Mouse (Mus musculus) heart, adult 2 months (tissue): ENCODE results near the gene Ireb2. TPM values are rescaled to one million over a fixed set of nuclear protein-coding genes. Genes with fewer than 3 reads are reported as not detected.
A peak's percentile ranks its signal among the peaks of the same experiment; 100 is the strongest.
"Not testable (repeated sequence)": the region's sequence is repeated elsewhere in the genome, so short reads cannot be mapped to it uniquely, and the experiment has no call there.

Source experiments
- DNase-seq, 2 experiments: peaks; one replicate each; pipeline ENCODE4 v3.0.0; 2021
- H3K27ac ChIP-seq: fragments of 200-600 bp; 2 replicates; pipeline ENCODE4 v1.8.1; 2022
- H3K27me3 ChIP-seq: fragments of 200-500 bp; 2 replicates; pipeline ENCODE4 v1.6.1; 2012; ENCODE audit warnings: mild to moderate bottlenecking, low read length, inconsistent platforms, mixed read lengths; ENCODE audit not compliant: control insufficient read depth, insufficient read depth
- H3K36me3 ChIP-seq: fragments of 200-500 bp; 2 replicates; pipeline ENCODE4 v1.6.1; 2012; ENCODE audit warnings: low read length, inconsistent platforms; ENCODE audit not compliant: control insufficient read depth, insufficient read depth
- H3K4me1 ChIP-seq: fragments of 200-500 bp; 2 replicates; pipeline ENCODE4 v1.6.1; 2011; ENCODE audit warnings: low read length; ENCODE audit not compliant: control insufficient read depth, insufficient read depth
- H3K4me3 ChIP-seq: fragments of 200-600 bp; 2 replicates; pipeline ENCODE4 v1.8.1; 2022
- H3K79me2 ChIP-seq: fragments of 200-500 bp; replicated peaks from 2 replicates; pipeline ENCODE4 v1.6.1; 2012; ENCODE audit warnings: mild to moderate bottlenecking, inconsistent platforms, low read length, moderate library complexity, mixed read lengths; ENCODE audit not compliant: control insufficient read depth, insufficient read depth
- H3K9ac ChIP-seq: fragments of 200-500 bp; 2 replicates; pipeline ENCODE4 v1.6.1; 2012; ENCODE audit warnings: low read depth, mild to moderate bottlenecking, control low read depth, inconsistent platforms, low read length, mixed read lengths
- CTCF ChIP-seq: fragments of 200-600 bp; IDR thresholded peaks from 2 replicates; pipeline ENCODE4 v1.8.1; 2022; ENCODE audit warnings: antibody characterized with exemption, mild to moderate bottlenecking, moderate library complexity
- EP300 ChIP-seq: fragments of 200-500 bp; IDR thresholded peaks from 2 replicates; pipeline ENCODE4 v1.6.1; 2011; ENCODE audit warnings: low read depth, low read length, control low read depth; ENCODE audit not compliant: insufficient read depth
- POLR2A ChIP-seq: fragments of 200-500 bp; IDR thresholded peaks from 2 replicates; pipeline ENCODE4 v1.6.1; 2011; ENCODE audit warnings: mild to moderate bottlenecking, low read depth, low read length, control low read depth; ENCODE audit not compliant: insufficient read depth
- WGBS: fragments of 180-500 bp; shearing (Covaris S2); methylation state at CpG from one replicate; pipeline ENCODE4 v1.1.7; 2018; 5-methylcytosine and 5-hydroxymethylcytosine counted together
- intact Hi-C: fragments of 180-260 bp; cut with DNase I; formaldehyde crosslinking; loops from one replicate; pipeline ENCODE4 v1.15.1; 2025
- polyA plus RNA-seq: library from polyadenylated mRNA; depleted of rRNA; stranded (reverse); fragments of >200 nt; gene quantifications from 2 replicates; pipeline ENCODE4 v1.2.3, GENCODE M21; 2012
- total RNA-seq, 2 experiments: library from RNA; stranded (reverse); gene quantifications; 2 replicates each; pipeline ENCODE4 v1.2.3; 2021

Gene Ireb2
- total and polyA plus RNA-seq, 3 experiments: 4.7 to 26.7 (median 23.5) TPM

- H3K79me2 ChIP-seq: no peaks in the 10 kb centered on the region
- TF ChIP-seq EP300: no peak
- TF ChIP-seq CTCF: no peak
- WGBS: 85% methylated on average over 1 of the region's 1 CpGs
- H3K9ac ChIP-seq: no peak overlapping the region
- DNase-seq: no peak
- no peak overlapping the region for H3K27ac ChIP-seq
- no peak overlapping the region for H3K4me3 ChIP-seq
- H3K36me3 ChIP-seq: no peaks in the 10 kb centered on the region
- no peaks in the 10 kb centered on the region for H3K27me3 ChIP-seq
- intact Hi-C loops: no loop called here
- H3K4me1 ChIP-seq: no peaks in the 10 kb centered on the region
Measured at GRCm38 (mm10) chr9:54930741-54931140, 67.2 kb downstream of the Ireb2 start.

- intact Hi-C loops: no loop called here
- no peaks in the 10 kb centered on the region for H3K4me1 ChIP-seq
- no peak overlapping the region for H3K9ac ChIP-seq
- no peaks in the 10 kb centered on the region for H3K27me3 ChIP-seq
- no peaks in the 10 kb centered on the region for H3K79me2 ChIP-seq
- no peak overlapping the region for H3K27ac ChIP-seq
- TF ChIP-seq POLR2A: no peak
- TF ChIP-seq EP300: no peak
- TF ChIP-seq CTCF: peak; percentile 32; the same call in 1 of the 2 replicates
- H3K36me3 ChIP-seq: no peaks in the 10 kb centered on the region
- DNase-seq: no peak
- H3K4me3 ChIP-seq: no peak overlapping the region
- 23% methylated on average over 1 of the region's 1 CpGs for WGBS
Measured at GRCm38 (mm10) chr9:54931765-54932164, 68.2 kb downstream of the Ireb2 start.

GRCm38 (mm10) chr9:54932379-54932778 is 68.8 kb downstream of the Ireb2 start:
- DNase-seq: no peak
- Histone ChIP-seq H3K9ac (no peak overlapping the region), H3K79me2 (no peaks in the 10 kb centered on the region), H3K4me1 (no peaks in the 10 kb centered on the region), H3K27ac (no peak overlapping the region), H3K36me3 (no peaks in the 10 kb centered on the region), H3K27me3 (no peaks in the 10 kb centered on the region), H3K4me3 (no peak overlapping the region)
- TF ChIP-seq EP300 (no peak), POLR2A (no peak)
- intact Hi-C loops: no loop called here
- 78% methylated on average over 2 of the region's 2 CpGs for WGBS

GRCm38 (mm10) chr9:54942071-54942470 is 78.5 kb downstream of the Ireb2 start:
- Histone ChIP-seq H3K27ac (no peak overlapping the region), H3K9ac (no peak overlapping the region), H3K27me3 (no peaks in the 10 kb centered on the region), H3K4me1 (no peaks in the 10 kb centered on the region), H3K4me3 (no peak overlapping the region), H3K79me2 (no peaks in the 10 kb centered on the region), H3K36me3 (no peaks in the 10 kb centered on the region)
- WGBS: 72% methylated on average over 4 of the region's 4 CpGs
- no peak for DNase-seq
- TF ChIP-seq EP300 (no peak), POLR2A (no peak), CTCF (no peak)
- intact Hi-C loops: no loop called here

GRCm38 (mm10) chr9:54944467-54944866 is 80.9 kb downstream of the Ireb2 start:
- no peak overlapping the region for H3K27ac ChIP-seq
- H3K4me1 ChIP-seq: no peaks in the 10 kb centered on the region; the same call in 1 of the 2 replicates
- H3K4me3 ChIP-seq: no peak overlapping the region
- H3K9ac ChIP-seq: no peak overlapping the region
- no peaks in the 10 kb centered on the region for H3K79me2 ChIP-seq
- intact Hi-C loops: no loop called here
- no peaks in the 10 kb centered on the region for H3K36me3 ChIP-seq
- TF ChIP-seq CTCF (peak; percentile 36), POLR2A (no peak), EP300 (no peak)
- WGBS: 69% methylated on average over 2 of the region's 2 CpGs
- H3K27me3 ChIP-seq: no peaks in the 10 kb centered on the region
- no peak for DNase-seq

- no peak overlapping the region for H3K4me3 ChIP-seq
- intact Hi-C loops: no loop called here
- H3K27ac ChIP-seq: no peak overlapping the region
- 71% methylated on average over 16 of the region's 16 CpGs for WGBS
- TF ChIP-seq POLR2A: no peak
- H3K4me1 ChIP-seq: no peaks in the 10 kb centered on the region; the same call in 1 of the 2 replicates
- H3K27me3 ChIP-seq: no peaks in the 10 kb centered on the region
- no peaks in the 10 kb centered on the region for H3K79me2 ChIP-seq
- no peak for DNase-seq
- H3K36me3 ChIP-seq: no peaks in the 10 kb centered on the region
- no peak overlapping the region for H3K9ac ChIP-seq
Measured at GRCm38 (mm10) chr9:54946256-54946655, 82.7 kb downstream of the Ireb2 start.

- TF ChIP-seq EP300 (no peak), POLR2A (no peak), CTCF (no peak)
- Histone ChIP-seq H3K9ac (no peak overlapping the region), H3K4me1 (peaks cover 2% of the 10 kb centered on the region), H3K79me2 (no peaks in the 10 kb centered on the region; the same call in 1 of the 2 replicates), H3K27ac (no peak overlapping the region), H3K4me3 (no peak overlapping the region), H3K36me3 (peaks cover 3% of the 10 kb centered on the region), H3K27me3 (no peaks in the 10 kb centered on the region)
- intact Hi-C loops: no loop called here
- DNase-seq: no peak
Measured at GRCm38 (mm10) chr9:54949465-54949864, 85.9 kb downstream of the Ireb2 start.

GRCm38 (mm10) chr9:54950162-54950561 is 86.6 kb downstream of the Ireb2 start:
- not testable (repeated sequence) for H3K4me1 ChIP-seq, H3K79me2 ChIP-seq, H3K36me3 ChIP-seq, H3K9ac ChIP-seq, DNase-seq, H3K27me3 ChIP-seq
- intact Hi-C loops: loop anchor here (1.0 to 5.0 kb wide), 3 partner anchors 33 to 202 kb away; partner anchors contain the start of gene Hykk
- WGBS: 31% methylated on average over 8 of the region's 8 CpGs
- H3K27ac ChIP-seq: peak overlapping the region; percentile 63
- peak overlapping the region; percentile 92 for H3K4me3 ChIP-seq
